Comparison of ENCODE assay signal across 11 mouse cellular contexts in genomic region chr8:117437616-117438015, GRCm38 (mm10).
DNase-seq lines count a peak whose midpoint lies in the region; ATAC-seq and TF ChIP-seq lines count a peak whose summit lies in the region.
"Had no signal": no experiment of that assay in that cellular context is flagged by ENCODE, and none has a peak within 500 bp of the region (broad histone marks: within the 10 kb centered on the region; RNA-seq: fewer than 3 reads in every experiment).

No protein-coding gene starts in this region.

- WGBS in intestine, postnatal 0 days = 59% methylated on average over 5 of the region's 5 CpGs
- WGBS in midbrain, embryonic 11.5 days = 90% methylated on average over 5 of the region's 5 CpGs

- no peak for TF ChIP-seq CTCF in gastrocnemius, adult 2 months (IDR thresholded peaks at IDR 0.05)
- no peak for TF ChIP-seq CTCF in intestine, postnatal 0 days (IDR thresholded peaks at IDR 0.05; ENCODE audit: low read depth)

- ATAC-seq in intestine, postnatal 0 days = no peak
- ATAC-seq in midbrain, embryonic 11.5 days (ENCODE audit: low FRiP score) = no peak

- H3K36me3 ChIP-seq in intestine, postnatal 0 days (ENCODE audit: control insufficient read depth, insufficient read depth) = peaks cover 74% of the 10 kb centered on the region
- peaks cover 8% of the 10 kb centered on the region for H3K36me3 ChIP-seq in midbrain, embryonic 11.5 days (ENCODE audit: control insufficient read depth, insufficient read depth, low read length)

- no peaks in the 10 kb centered on the region for H3K27me3 ChIP-seq in intestine, postnatal 0 days (replicated peaks; ENCODE audit: control insufficient read depth, insufficient read depth, low read length)
- no peaks in the 10 kb centered on the region for H3K27me3 ChIP-seq in midbrain, embryonic 11.5 days (ENCODE audit: control insufficient read depth, insufficient read depth, low read length)
- H3K27me3 ChIP-seq: liver, embryonic 13.5 days had no signal

- intact Hi-C loops in gastrocnemius, adult 2 months (cut with DNase I) = no loop called here

- no peak overlapping the region for H3K4me2 ChIP-seq in intestine, postnatal 0 days (replicated peaks; ENCODE audit: low read depth)
- no peak overlapping the region for H3K4me2 ChIP-seq in midbrain, embryonic 11.5 days
- H3K4me2 ChIP-seq: liver, embryonic 13.5 days had no signal

- H3K4me3 ChIP-seq in gastrocnemius, adult 2 months = no peak overlapping the region
- no peak overlapping the region for H3K4me3 ChIP-seq in intestine, postnatal 0 days (ENCODE audit: low read depth, low read length)
- no peak overlapping the region for H3K4me3 ChIP-seq in midbrain, embryonic 11.5 days (ENCODE audit: low read depth, low read length)
- H3K4me3 ChIP-seq: erythroblast, embryonic 14.5 days; liver, embryonic 13.5 days had no signal

- peak; percentile 52 for DNase-seq in adrenal gland, postnatal 10 days
- no peak for DNase-seq in adrenal gland, adult 8-10 months
- peak; percentile 32 to 38 for DNase-seq in layer of hippocampus, postnatal 36 days
- DNase-seq in layer of hippocampus, adult 9-10 months (ENCODE audit: low spot score) = no peak
- peak; percentile 80 for DNase-seq in gastrocnemius, adult 2 months
- DNase-seq in kidney, postnatal 14 days = peak; percentile 36
- DNase-seq in midbrain, embryonic 11.5 days (ENCODE audit: low spot score, missing footprints) = no peak
- DNase-seq: liver, embryonic 13.5 days; midbrain, embryonic 14.5 days had no signal

- H3K9me3 ChIP-seq in intestine, postnatal 0 days (ENCODE audit: control insufficient read depth) = no peaks in the 10 kb centered on the region
- no peaks in the 10 kb centered on the region for H3K9me3 ChIP-seq in midbrain, embryonic 11.5 days (ENCODE audit: control insufficient read depth, low read length)
- H3K9me3 ChIP-seq: liver, embryonic 13.5 days had no signal

- peak overlapping the region; percentile 40 for H3K27ac ChIP-seq in gastrocnemius, adult 2 months
- no peak overlapping the region for H3K27ac ChIP-seq in intestine, postnatal 0 days (ENCODE audit: low read depth, low read length)
- H3K27ac ChIP-seq in midbrain, embryonic 11.5 days (ENCODE audit: low read depth, low read length) = no peak overlapping the region
- H3K27ac ChIP-seq: liver, embryonic 13.5 days had no signal

- H3K4me1 ChIP-seq in intestine, postnatal 0 days (replicated peaks; ENCODE audit: control insufficient read depth, insufficient read depth, low read length) = no peaks in the 10 kb centered on the region
- no peaks in the 10 kb centered on the region for H3K4me1 ChIP-seq in midbrain, embryonic 11.5 days (ENCODE audit: control insufficient read depth, insufficient read depth, low read length)

- no peak overlapping the region for H3K9ac ChIP-seq in intestine, postnatal 0 days (ENCODE audit: low read depth, low read length)
- H3K9ac ChIP-seq in midbrain, embryonic 11.5 days (ENCODE audit: low read length) = no peak overlapping the region
- H3K9ac ChIP-seq: liver, embryonic 13.5 days had no signal

Comparison
In these comparisons a context has a peak if more than half of its experiments do, and no peak if none do; other contexts are left out.
1. DNase-seq: peak in adrenal gland, postnatal 10 days (single experiment), layer of hippocampus, postnatal 36 days (2 of 2), gastrocnemius, adult 2 months (single experiment) and kidney, postnatal 14 days (single experiment); none in adrenal gland, adult 8-10 months (single experiment), layer of hippocampus, adult 9-10 months (single experiment) and midbrain, embryonic 11.5 days (single experiment).